Mouse (Mus musculus) Patski (cell line): ENCODE results near the gene Grap2. TPM values are rescaled to one million over a fixed set of nuclear protein-coding genes. Genes with fewer than 3 reads are reported as not detected.

ENCODE experiments used
- ATAC-seq: fragments of 100-300 bp; one replicate; pipeline ENCODE4 v1.8.0; 2021
- CTCF ChIA-PET: fragments of 350-600 bp; sonication (Branson Sonifier 250); formaldehyde crosslinking; loops from one replicate; lab custom pipeline; 2022; ENCODE audit warnings: inconsistent platforms; lab: Charles Lee
- POLR2A ChIA-PET: fragments of 350-600 bp; sonication (Branson Sonifier 250); formaldehyde crosslinking; loops from one replicate; lab custom pipeline; 2022; ENCODE audit warnings: antibody characterized with exemption, inconsistent platforms; lab: Charles Lee
- DNase-seq: peaks from one replicate; pipeline ENCODE4 v3.0.0-alpha.2; 2011; ENCODE audit warnings: low read depth, low spot score
- H3K27me3 ChIP-seq: fragments of 371-371 bp; one replicate; pipeline ENCODE4 v1.5.1; 2021
- CTCF ChIP-seq: fragments of 100-300 bp; IDR thresholded peaks from one replicate; pipeline ENCODE4 v1.5.1; 2021
- in situ Hi-C: fragments of 300-500 bp; cut with MboI; formaldehyde crosslinking; loops from 3 replicates; pipeline ENCODE4 v1.11.1; 2018; ENCODE audit warnings: low pct_unique_long_range_greater_than_20kb, mixed read lengths
- polyA plus RNA-seq: library from polyadenylated mRNA; unstranded; gene quantifications from one replicate; pipeline ENCODE4 v1.2.3, GENCODE M21; 2021

Gene Grap2
- polyA plus RNA-seq, 1 experiment from 2014 or later = not detected

DNA sequence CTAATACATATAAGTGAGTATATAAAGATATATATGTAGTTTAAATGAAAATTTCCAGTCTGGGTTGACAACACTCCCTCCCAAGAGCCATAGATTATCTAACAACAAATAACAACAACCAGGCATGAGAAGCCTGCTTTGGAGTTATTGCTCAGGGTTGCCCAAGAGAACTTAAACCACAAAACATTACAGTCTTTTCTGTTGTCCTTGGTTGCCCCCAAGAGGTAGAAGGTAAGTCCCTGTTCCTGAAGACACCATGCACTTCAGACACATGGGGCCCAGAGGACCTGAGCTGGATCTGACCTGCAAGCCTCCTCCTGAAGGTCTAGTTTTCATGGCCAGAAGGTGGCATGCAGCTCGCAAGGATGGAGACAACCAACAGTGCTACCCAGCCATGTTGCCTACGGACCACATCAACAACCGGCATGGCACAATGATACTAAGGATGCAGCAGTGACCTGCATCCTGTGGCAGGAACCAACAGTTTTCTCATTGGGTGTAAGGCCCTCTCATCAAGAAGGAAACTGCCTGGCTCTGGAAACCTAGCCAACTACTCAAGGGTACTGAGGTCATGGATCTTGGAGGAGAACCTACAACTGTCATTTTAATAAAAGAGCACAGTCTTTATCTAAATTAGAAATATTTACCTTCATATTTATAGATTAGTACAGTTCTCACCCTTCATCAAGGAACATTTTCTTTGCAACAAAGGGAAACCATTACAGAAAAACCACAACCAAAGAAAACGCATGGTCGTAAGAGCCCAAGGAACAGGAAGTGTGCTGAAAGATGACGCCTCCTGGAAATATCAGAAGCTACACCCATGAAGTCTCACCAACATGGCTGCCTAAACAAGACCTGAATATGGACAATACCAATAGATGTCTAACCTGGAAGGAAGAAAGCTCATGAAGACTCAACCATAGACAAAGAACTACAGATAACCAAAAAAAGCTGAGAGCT is 17.3 kb upstream of the Grap2 start:
- peak; percentile 11 for TF ChIP-seq CTCF
- POLR2A ChIA-PET = no interaction called here
- CTCF ChIA-PET = no interaction called here
- H3K27me3 ChIP-seq = peaks cover 13% of the 10 kb centered on the region
- in situ Hi-C loops = no loop called here
- DNase-seq = no peak
- no peak for ATAC-seq

DNA sequence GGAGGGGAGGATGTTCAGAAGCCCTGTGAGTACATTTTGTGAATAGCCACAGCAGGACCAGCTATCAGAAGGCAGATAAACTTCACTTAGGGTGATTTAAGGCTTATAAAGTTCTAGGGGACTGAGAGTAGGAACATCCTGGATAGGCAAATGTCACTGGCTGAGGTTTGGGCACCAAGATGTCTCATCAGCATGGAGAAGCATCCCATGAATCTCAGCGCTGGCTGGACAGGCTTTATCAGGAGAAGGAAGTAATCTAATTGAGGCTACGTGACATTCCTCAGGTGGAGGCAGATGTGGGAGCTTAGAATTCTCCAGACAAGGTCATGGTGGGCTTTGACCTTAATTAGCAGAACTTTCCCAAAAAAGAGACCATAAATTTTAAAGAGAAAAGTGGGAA is 16.4 kb upstream of the Grap2 start:
- no peak for TF ChIP-seq CTCF
- peaks cover 13% of the 10 kb centered on the region for H3K27me3 ChIP-seq
- ChIA-PET POLR2A (interaction anchor here (0.5 kb wide), 1 partner anchor 1154 kb away, joined by 3 read pairs; no protein-coding TSS in a partner anchor), CTCF (no interaction called here)
- no peak for ATAC-seq
- in situ Hi-C loops = no loop called here
- no peak for DNase-seq

DNA sequence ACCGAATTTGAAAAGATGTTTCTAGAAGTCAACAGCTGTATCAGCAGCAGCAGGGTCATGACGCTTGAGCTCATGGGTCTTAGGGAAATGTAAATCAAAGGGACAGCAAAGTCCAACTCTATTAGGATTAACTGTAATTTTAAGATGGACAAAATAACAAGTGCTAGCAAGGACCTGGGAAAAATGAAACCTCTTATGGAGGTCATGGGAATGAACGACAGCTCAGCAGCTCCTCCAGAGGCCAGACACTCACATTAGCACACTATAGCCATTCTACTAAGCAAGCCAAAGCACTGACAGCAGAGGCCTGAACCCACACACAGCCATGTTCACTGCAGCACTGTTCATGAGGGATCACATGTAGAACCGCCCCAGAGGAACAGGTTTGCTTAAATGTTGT is 14.6 kb upstream of the Grap2 start:
- peak; percentile 49 for TF ChIP-seq CTCF
- ChIA-PET CTCF (no interaction called here), POLR2A (interaction anchor here (0.7 kb wide), 1 partner anchor 14 kb away, joined by 3 read pairs; no protein-coding TSS in a partner anchor)
- in situ Hi-C loops = no loop called here
- no peak for ATAC-seq
- no peak for DNase-seq
- peaks cover 4% of the 10 kb centered on the region for H3K27me3 ChIP-seq

DNA sequence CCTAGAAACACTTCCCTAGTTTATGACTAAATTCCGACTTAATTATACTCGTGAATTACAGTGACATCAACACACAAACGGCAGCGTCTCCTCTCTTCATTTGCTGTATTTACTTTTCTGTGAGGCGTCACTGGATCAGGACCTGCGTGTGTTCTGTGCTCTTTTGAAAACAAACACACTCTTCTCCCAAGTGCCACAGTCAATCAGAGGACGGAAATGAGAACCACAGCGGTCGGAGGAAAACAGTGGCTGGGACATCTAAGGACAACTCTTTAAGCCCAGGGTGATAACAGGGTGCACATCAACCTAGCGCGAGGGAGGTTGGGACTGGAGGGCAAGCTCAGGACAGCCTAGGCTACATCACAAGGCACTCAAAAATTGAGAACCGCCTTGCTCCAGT is 12.9 kb upstream of the Grap2 start:
- CTCF ChIA-PET = no interaction called here

GRCm38 (mm10) chr15:80559978-80560377 is 12.4 kb upstream of the Grap2 start:
- DNase-seq (no peak), ATAC-seq (no peak)
- ChIA-PET CTCF (interaction anchor here (1.1 kb wide), 1 partner anchor 12 kb away, joined by 3 read pairs; no protein-coding TSS in a partner anchor), POLR2A (no interaction called here)
- no peak for TF ChIP-seq CTCF
- in situ Hi-C loops = no loop called here
- H3K27me3 ChIP-seq = no peaks in the 10 kb centered on the region

More for the DNA sequence above, 12.9 kb upstream of the Grap2 start:
- in situ Hi-C loops = no loop called here
- H3K27me3 ChIP-seq = no peaks in the 10 kb centered on the region
- DNase-seq = no peak
- POLR2A ChIA-PET = no interaction called here
- no peak for TF ChIP-seq CTCF
- ATAC-seq = no peak

DNA sequence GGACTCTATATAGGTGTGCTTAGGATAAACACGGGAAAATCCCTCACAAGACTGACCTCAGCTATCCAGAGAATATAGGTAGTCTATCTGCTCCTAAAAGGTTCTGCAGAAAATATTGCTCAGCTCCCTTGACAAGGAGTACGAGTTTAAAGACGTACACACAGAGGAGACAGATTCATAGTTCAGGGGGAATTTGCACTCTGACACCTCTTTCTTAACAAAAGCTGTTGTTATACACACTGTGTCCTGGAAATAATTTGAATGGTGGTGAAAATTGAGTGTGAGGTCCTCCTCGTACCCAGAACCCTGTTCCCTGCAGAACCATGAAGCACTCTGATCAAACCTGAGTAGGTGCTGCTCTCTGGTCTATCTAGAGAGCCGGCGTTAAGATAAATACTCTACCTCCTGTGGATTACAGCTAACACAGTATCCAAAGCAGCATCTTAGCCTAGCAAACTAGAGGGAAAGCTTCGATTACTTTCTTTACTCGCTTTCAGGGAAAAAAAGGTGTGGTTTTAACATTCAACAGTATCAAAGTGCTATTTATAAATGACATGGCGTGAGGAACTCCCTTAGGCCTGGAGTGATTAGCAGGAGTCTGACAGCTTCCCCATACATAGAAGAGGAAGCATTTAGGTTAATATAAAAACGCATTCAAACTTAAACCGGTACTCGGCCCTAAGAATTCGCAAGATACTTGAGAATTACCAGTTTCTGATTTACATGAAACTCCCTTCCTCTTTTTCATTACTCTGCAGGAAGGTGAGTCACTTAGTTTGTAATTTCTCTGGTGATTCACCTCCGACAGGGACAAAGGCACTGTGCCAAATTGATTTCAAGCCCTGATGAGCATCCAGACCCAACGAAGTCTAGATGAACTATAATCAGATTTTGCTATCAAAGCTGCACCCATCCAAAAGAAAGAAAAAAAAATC is 11.5 kb upstream of the Grap2 start:
- no peak for TF ChIP-seq CTCF
- ATAC-seq (no peak), DNase-seq (peak; percentile 44)
- CTCF ChIA-PET = interaction anchor here (1.1 kb wide), 1 partner anchor 13 kb away, joined by 3 read pairs; no protein-coding TSS in a partner anchor
- no peaks in the 10 kb centered on the region for H3K27me3 ChIP-seq
- POLR2A ChIA-PET = interaction anchor here (1.1 kb wide), 1 partner anchor 26 kb away, joined by 4 read pairs; no protein-coding TSS in a partner anchor
- in situ Hi-C loops = no loop called here

DNA sequence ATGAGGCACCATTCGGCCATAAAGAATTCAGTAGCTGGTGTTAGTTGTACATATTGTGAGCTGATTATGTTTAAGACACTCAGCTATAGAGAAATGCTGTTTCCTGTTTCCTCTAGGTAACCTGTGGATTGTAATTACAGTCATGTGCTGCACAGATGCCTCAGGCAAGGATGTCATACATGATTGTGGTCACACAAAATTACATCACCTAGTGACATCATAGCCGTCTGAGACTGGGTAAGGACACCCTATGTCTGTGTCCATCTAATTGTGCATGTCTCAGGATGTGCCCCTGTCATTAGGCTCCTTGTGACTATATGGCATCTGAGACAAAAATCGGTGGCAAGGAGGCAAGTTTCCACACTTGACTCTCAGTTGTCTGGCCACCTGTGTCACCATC is 9.9 kb upstream of the Grap2 start:
- in situ Hi-C loops = no loop called here
- no peak for ATAC-seq
- CTCF ChIA-PET = interaction anchor here (0.7 kb wide), 1 partner anchor 17 kb away, joined by 3 read pairs; no protein-coding TSS in a partner anchor

DNA sequence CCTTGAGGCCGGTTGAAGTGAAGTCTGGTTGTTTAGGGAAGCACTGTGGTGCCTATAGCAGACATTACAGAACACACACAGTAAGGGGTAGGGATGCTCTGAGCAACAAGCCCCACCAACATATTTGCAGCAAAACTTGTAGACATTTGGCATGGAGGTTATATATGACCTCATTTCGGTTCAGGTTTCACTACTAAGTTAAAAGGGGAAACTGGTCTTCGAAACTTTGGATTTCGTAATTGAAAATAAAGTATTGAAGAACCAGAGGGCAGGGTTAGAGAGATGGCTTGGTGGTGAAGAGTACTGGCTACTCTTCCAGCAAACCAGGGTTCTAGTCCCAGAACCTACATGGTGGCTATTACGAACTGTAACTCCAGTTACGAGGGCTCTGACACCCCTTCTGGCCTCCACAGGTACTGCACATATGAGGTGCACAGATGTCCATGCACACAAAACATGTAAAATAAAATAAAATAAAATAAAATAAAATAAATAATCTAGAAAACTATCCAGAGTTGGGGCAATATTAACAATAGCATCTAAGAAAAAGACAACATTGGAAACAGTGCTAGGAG is 8.7 kb upstream of the Grap2 start:
- no peak for DNase-seq
- no peaks in the 10 kb centered on the region for H3K27me3 ChIP-seq
- peak; percentile 56 for TF ChIP-seq CTCF
- ChIA-PET POLR2A (no interaction called here), CTCF (no interaction called here)
- no peak for ATAC-seq
- in situ Hi-C loops = no loop called here

More for the DNA sequence above, 9.9 kb upstream of the Grap2 start:
- TF ChIP-seq CTCF = no peak
- POLR2A ChIA-PET = no interaction called here
- DNase-seq = no peak
- H3K27me3 ChIP-seq = no peaks in the 10 kb centered on the region

DNA sequence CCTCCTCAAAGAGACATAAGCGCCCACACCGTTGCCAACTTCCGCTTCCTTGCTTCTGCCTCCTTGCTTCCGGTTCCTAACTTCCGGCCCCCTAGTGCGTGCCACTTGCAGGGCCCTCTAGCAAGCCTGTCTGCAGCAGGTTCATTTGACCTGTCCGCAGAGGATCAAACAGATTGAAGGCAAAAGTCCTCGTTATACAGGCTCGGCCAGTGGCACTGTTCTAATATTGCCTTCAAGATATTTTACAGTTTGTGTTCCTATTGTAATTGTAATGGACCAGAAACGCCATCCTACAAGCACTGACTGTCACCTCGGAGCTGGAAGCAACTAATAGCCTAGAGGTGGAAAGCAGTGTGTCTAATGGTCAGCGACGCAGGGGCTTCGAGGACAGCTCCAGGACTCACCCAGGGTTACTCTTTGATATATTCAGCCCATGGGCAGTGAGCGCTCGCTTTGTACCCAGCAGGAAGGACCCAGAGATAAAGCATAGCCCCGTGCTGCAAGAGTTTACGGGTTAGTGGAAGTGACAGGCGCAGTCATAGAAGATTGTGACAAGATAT is 7.2 kb upstream of the Grap2 start, which contains the start of gene Enthd1:
Enthd1 (minus strand) TSS at position 51 of the 560 bp plus-strand sequence.
- ATAC-seq = no peak
- TF ChIP-seq CTCF = no peak
- peaks cover under 1% of the 10 kb centered on the region for H3K27me3 ChIP-seq
- ChIA-PET POLR2A (no interaction called here), CTCF (no interaction called here)
- no peak for DNase-seq
- in situ Hi-C loops = no loop called here
